Mouse (Mus musculus): ENCODE data around the gene Kif21b.

GRCm38 (mm10) chr1:136151371-136151770 lies 20.2 kb downstream of the Kif21b start:
- TF ChIP-seq GATA1 (IDR thresholded peaks at IDR 0.05; ENCODE audit: borderline replicate concordance, low read length) (no peak), FLI1 (IDR thresholded peaks at IDR 0.05; ENCODE audit: low read length) (no peak)
